Mouse (Mus musculus) testis, adult 2 months (tissue): ENCODE measurements around the gene Il9r. TPM values are rescaled to one million over a fixed set of nuclear protein-coding genes. Genes with fewer than 3 reads are reported as not detected.

Experiments
- H3K27ac ChIP-seq: fragments of 200-500 bp; 2 replicates; pipeline ENCODE4 v1.5.1; 2012; ENCODE audit warnings: low read depth, low read length; ENCODE audit not compliant: control insufficient read depth, insufficient read depth
- H3K27me3 ChIP-seq: fragments of 200-500 bp; 2 replicates; pipeline ENCODE4 v1.6.1; 2012; ENCODE audit warnings: mild to moderate bottlenecking, low read length, moderate library complexity; ENCODE audit not compliant: control insufficient read depth, insufficient read depth
- H3K36me3 ChIP-seq: fragments of 200-500 bp; 2 replicates; pipeline ENCODE4 v1.6.1; 2012; ENCODE audit warnings: mild to moderate bottlenecking, low read length; ENCODE audit not compliant: control insufficient read depth, insufficient read depth
- H3K4me1 ChIP-seq: fragments of 200-500 bp; 2 replicates; pipeline ENCODE4 v1.6.1; 2012; ENCODE audit warnings: low read length; ENCODE audit not compliant: control insufficient read depth, insufficient read depth
- H3K4me3 ChIP-seq: fragments of 200-500 bp; 2 replicates; pipeline ENCODE4 v1.5.1; 2012; ENCODE audit warnings: low read depth, mild to moderate bottlenecking, low read length, moderate library complexity, mixed read lengths; ENCODE audit not compliant: control insufficient read depth
- CTCF ChIP-seq: fragments of 200-500 bp; IDR thresholded peaks from 2 replicates; pipeline ENCODE4 v1.5.1; 2012; ENCODE audit warnings: low read depth, mild to moderate bottlenecking, inconsistent platforms, low read length, moderate library complexity; ENCODE audit not compliant: control insufficient read depth, insufficient read depth, insufficient replicate concordance
- POLR2A ChIP-seq: fragments of 200-500 bp; IDR thresholded peaks from 2 replicates; pipeline ENCODE4 v1.6.1; 2012; ENCODE audit warnings: low read depth, mild to moderate bottlenecking, inconsistent platforms, low read length, moderate library complexity; ENCODE audit not compliant: control insufficient read depth
- polyA plus RNA-seq: library from polyadenylated mRNA; depleted of rRNA; stranded (reverse); fragments of >200 nt; gene quantifications from 2 replicates; pipeline ENCODE4 v1.2.3, GENCODE M21; 2012

The Il9r gene
- polyA plus RNA-seq, 1 experiment: 1.6 TPM

GRCm38 (mm10) chr11:32234816-32235485 lies 34.9 kb upstream of the Il9r start:
- H3K36me3 ChIP-seq: peaks cover 3% of the 10 kb centered on the region
- H3K27me3 ChIP-seq: no peaks in the 10 kb centered on the region
- TF ChIP-seq POLR2A: no peak
- TF ChIP-seq CTCF: no peak
- H3K4me1 ChIP-seq: no peaks in the 10 kb centered on the region
- H3K27ac ChIP-seq: no peak overlapping the region
- H3K4me3 ChIP-seq: no peak overlapping the region

GRCm38 (mm10) chr11:32233895-32234294 lies 33.8 kb upstream of the Il9r start:
- TF ChIP-seq CTCF (no peak), POLR2A (no peak)
- H3K4me1 ChIP-seq: no peaks in the 10 kb centered on the region; the same call in 1 of the 2 replicates
- H3K4me3 ChIP-seq: no peak overlapping the region
- no peak overlapping the region for H3K27ac ChIP-seq
- H3K36me3 ChIP-seq: peaks cover 2% of the 10 kb centered on the region
- no peaks in the 10 kb centered on the region for H3K27me3 ChIP-seq

GRCm38 (mm10) chr11:32232848-32233247 lies 32.8 kb upstream of the Il9r start:
- no peak for TF ChIP-seq POLR2A
- no peak for TF ChIP-seq CTCF
- Histone ChIP-seq H3K27me3 (no peaks in the 10 kb centered on the region), H3K36me3 (no peaks in the 10 kb centered on the region; the same call in none of the 2 replicates), H3K4me1 (no peaks in the 10 kb centered on the region; the same call in 1 of the 2 replicates), H3K4me3 (no peak overlapping the region), H3K27ac (peak overlapping the region; percentile 47; the same call in 1 of the 2 replicates)

DNA sequence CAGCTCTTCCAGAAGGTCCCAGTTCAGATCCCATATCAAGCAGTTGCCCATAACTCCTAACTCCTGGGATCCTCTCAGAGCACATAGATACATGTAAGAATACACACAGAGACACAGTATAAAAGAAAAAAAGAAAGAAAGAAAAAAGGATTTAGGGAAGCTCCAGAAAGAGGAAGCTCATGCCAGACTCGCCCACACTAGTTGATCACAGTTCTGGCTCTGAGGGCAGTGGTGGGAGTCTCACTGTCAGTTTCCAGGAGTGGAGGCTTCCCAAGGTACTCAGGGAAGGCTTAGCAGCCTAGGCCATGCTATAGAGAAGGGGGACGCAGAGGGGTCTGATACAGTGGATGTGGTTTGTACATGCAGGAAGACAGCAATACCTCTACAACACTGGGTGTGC lies 31.0 kb upstream of the Il9r start:
- Histone ChIP-seq H3K4me3 (no peak overlapping the region), H3K36me3 (no peaks in the 10 kb centered on the region; the same call in none of the 2 replicates), H3K27me3 (no peaks in the 10 kb centered on the region), H3K27ac (no peak overlapping the region), H3K4me1 (peaks cover 5% of the 10 kb centered on the region)
- no peak for TF ChIP-seq CTCF
- no peak for TF ChIP-seq POLR2A

DNA sequence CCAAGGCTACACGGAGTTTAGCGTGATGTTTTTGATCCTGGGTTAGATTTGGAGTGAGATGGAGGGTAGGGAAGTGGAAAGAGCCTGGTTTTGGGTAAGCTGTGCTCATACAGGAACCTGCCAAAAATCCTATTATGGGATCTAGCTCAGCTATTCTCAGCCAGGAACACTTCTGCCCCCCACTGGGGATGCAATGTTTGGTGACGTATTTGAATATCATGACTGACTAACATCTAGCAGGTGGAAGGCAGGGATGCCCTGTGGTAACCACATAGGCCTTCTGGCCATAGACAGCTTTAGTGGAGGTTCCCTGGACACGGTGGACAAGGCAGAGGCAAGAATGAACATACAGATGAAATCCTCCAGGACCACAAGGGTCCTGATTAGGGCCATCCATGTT lies 30.1 kb upstream of the Il9r start:
- Histone ChIP-seq H3K36me3 (no peaks in the 10 kb centered on the region; the same call in none of the 2 replicates), H3K27ac (no peak overlapping the region), H3K4me3 (no peak overlapping the region), H3K4me1 (peaks cover 12% of the 10 kb centered on the region), H3K27me3 (no peaks in the 10 kb centered on the region)
- no peak for TF ChIP-seq CTCF
- TF ChIP-seq POLR2A: no peak

DNA sequence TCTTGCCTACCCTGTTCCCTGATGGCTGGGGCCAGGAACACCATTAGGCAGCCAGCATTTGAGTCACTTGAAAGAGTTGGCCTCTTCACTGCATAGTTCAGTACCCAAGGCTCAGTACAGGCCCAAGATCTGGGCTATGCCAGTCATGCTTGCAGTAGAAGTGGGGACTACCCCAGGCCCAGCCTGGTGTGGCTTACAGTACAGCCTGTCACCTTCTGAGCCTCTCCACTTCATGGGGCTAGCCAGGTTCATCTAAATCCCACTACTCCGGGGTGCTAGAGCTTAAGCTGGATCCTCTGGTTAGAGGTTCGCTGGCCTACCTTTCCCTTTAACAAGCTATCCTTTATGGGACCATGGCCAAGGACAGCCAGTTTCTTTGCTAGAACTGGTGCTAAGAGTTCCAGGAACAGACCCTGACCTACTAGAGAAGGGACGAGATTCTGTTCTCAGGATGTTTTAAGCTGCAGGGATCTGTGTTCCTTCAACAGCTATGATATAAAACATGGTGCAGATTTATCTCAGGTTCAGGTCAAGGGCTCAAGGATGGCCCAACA lies 28.3 kb upstream of the Il9r start:
- TF ChIP-seq CTCF (no peak), POLR2A (no peak)
- Histone ChIP-seq H3K27ac (peak overlapping the region; percentile 58), H3K36me3 (no peaks in the 10 kb centered on the region; the same call in none of the 2 replicates), H3K27me3 (no peaks in the 10 kb centered on the region), H3K4me1 (peaks cover 14% of the 10 kb centered on the region), H3K4me3 (no peak overlapping the region)

- Histone ChIP-seq H3K27me3 (no peaks in the 10 kb centered on the region), H3K27ac (no peak overlapping the region), H3K4me1 (peaks cover 15% of the 10 kb centered on the region), H3K36me3 (no peaks in the 10 kb centered on the region), H3K4me3 (no peak overlapping the region)
- TF ChIP-seq POLR2A: no peak
- TF ChIP-seq CTCF: no peak
These were observed 27.5 kb upstream of the Il9r start for GRCm38 (mm10) chr11:32227555-32227954.
